Mouse (Mus musculus) erythroblast, embryonic 14.5 days (primary cell): ENCODE results near the gene Akt3.

ENCODE experiments used
- GATA1 ChIP-seq: IDR thresholded peaks from 2 replicates; pipeline ENCODE4 v1.6.1; 2012; ENCODE audit warnings: low read length, inconsistent platforms, mixed read lengths
- TAL1 ChIP-seq: IDR thresholded peaks from 3 replicates; pipeline ENCODE4 v1.6.1; 2012; ENCODE audit warnings: low read length, inconsistent platforms, mixed read lengths

DNA sequence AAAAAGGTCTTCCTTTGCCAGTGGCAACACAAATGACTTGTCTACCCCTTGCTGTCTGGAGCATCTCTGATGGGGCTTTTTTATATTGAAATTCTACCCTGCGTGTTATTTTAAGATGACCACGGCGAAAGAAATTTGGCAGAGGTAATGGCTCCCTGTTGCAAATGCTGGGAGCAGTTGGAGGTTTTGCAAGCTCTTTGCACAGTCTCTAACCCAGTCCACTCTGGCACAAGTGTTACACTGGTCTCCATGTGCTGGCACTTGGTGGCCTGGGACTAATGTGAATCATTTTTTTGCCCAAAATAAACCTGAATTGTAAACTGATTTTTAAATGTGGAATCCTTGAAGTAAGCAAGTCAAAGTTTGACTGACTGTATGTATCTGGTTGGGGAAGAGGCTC, 244.2 kb downstream of the Akt3 start:
- TF ChIP-seq GATA1: no peak
- no peak for TF ChIP-seq TAL1
